Mouse (Mus musculus) ES-E14 (cell line): ENCODE data around the gene Hist1h3b. TPM values are rescaled to one million over a fixed set of nuclear protein-coding genes. Genes with fewer than 3 reads are reported as not detected.
A peak's percentile ranks its signal among the peaks of the same experiment; 100 is the strongest.

Experiments
- DNase-seq: peaks from one replicate; pipeline ENCODE4 v3.0.0-alpha.2; 2013; ENCODE audit warnings: low read depth, low spot score
- H3K27ac ChIP-seq: 2 replicates; pipeline ENCODE4 v1.5.1; 2012; ENCODE audit warnings: low read depth, mild to moderate bottlenecking, low read length, moderate library complexity, mixed read lengths; ENCODE audit not compliant: poor library complexity, insufficient read depth, severe bottlenecking
- H3K36me3 ChIP-seq: 2 replicates; pipeline ENCODE4 v1.6.1; 2012; ENCODE audit warnings: mild to moderate bottlenecking, low read length, moderate library complexity, mixed read lengths; ENCODE audit not compliant: control insufficient read depth, poor library complexity, insufficient read depth, severe bottlenecking
- H3K4me1 ChIP-seq, 2 experiments: fragments of 150-350 bp in 1 of 2; sonication (generic) in 1 of 2; 2 replicates each; pipeline ENCODE4 v1.6.1; 2012; ENCODE audit warnings: low read length in 2 of 2, mild to moderate bottlenecking in 1 of 2, mixed read lengths in 1 of 2; ENCODE audit not compliant: control insufficient read depth in 2 of 2, insufficient read depth in 2 of 2, poor library complexity in 1 of 2
- H3K4me3 ChIP-seq, 2 experiments: fragments of 150-350 bp in 1 of 2; sonication (generic) in 1 of 2; 2 replicates each; pipeline ENCODE4 v1.5.1; 2012; ENCODE audit warnings: low read length in 2 of 2, low read depth in 1 of 2, mild to moderate bottlenecking in 1 of 2, mixed read lengths in 1 of 2; ENCODE audit not compliant: insufficient read depth in 1 of 2, poor library complexity in 1 of 2, severe bottlenecking in 1 of 2
- H3K9ac ChIP-seq: 2 replicates; pipeline ENCODE4 v1.6.1; 2012; ENCODE audit warnings: low read depth, mild to moderate bottlenecking, low read length, mixed read lengths; ENCODE audit not compliant: poor library complexity, insufficient read depth, severe bottlenecking
- H3K9me3 ChIP-seq: fragments of 150-350 bp; sonication (generic); 2 replicates; pipeline ENCODE4 v1.6.1; 2012; ENCODE audit warnings: low read depth, mild to moderate bottlenecking, low read length; ENCODE audit not compliant: control insufficient read depth, insufficient read depth
- CHD2 ChIP-seq: IDR thresholded peaks from 2 replicates; pipeline ENCODE4 v1.6.1; 2014; ENCODE audit warnings: mild to moderate bottlenecking, low read depth, low read length, inconsistent platforms
- HCFC1 ChIP-seq: IDR thresholded peaks from 2 replicates; pipeline ENCODE4 v1.6.1; 2012; ENCODE audit warnings: low read length, inconsistent platforms, borderline replicate concordance; ENCODE audit not compliant: insufficient read depth
- MAFK ChIP-seq: IDR thresholded peaks from 2 replicates; pipeline ENCODE4 v1.6.1; 2014; ENCODE audit warnings: mild to moderate bottlenecking, low read depth, low read length, inconsistent platforms; ENCODE audit not compliant: insufficient read depth
- ZC3H11A ChIP-seq: IDR thresholded peaks from 2 replicates; pipeline ENCODE4 v1.6.1; 2012; ENCODE audit warnings: low read depth, mild to moderate bottlenecking, inconsistent platforms, low read length, borderline replicate concordance
- ZNF384 ChIP-seq: IDR thresholded peaks from 2 replicates; pipeline ENCODE4 v1.6.1; 2012; ENCODE audit warnings: low read depth, low read length, inconsistent platforms
- in situ Hi-C, 2 experiments: fragments of 600-800 bp; cut with MboI; formaldehyde crosslinking; loops; one replicate each; pipeline ENCODE4 v1.15.1; 2025; ENCODE audit warnings: low sequenced_read_pairs in 2 of 2, inconsistent platforms in 1 of 2; ENCODE audit not compliant: unreplicated experiment in 2 of 2
- total RNA-seq: library from RNA; depleted of rRNA; stranded (reverse); fragments of 300-350 nt; gene quantifications from 2 replicates; pipeline ENCODE4 v1.2.3, GENCODE M21; 2012

Hist1h3b gene
- total RNA-seq, 1 experiment, result 954 TPM

- Histone ChIP-seq H3K36me3 (no peaks in the 10 kb centered on the region), H3K4me3 (peak overlapping the region in 1 of 2 experiments; percentile 32; a peak in 2 of 4 replicates), H3K4me1 (peaks cover 0 to 3% of the 10 kb centered on the region in 2 experiments; a peak in 2 of 4 replicates), H3K27ac (no peak overlapping the region; the same call in 1 of the 2 replicates), H3K9ac (peak overlapping the region; percentile 91; the same call in 1 of the 2 replicates), H3K9me3 (no peaks in the 10 kb centered on the region)
- DNase-seq, result no peak
- in situ Hi-C loops, result no loop called here
- no peak for TF ChIP-seq MAFK
- TF ChIP-seq ZNF384, result no peak
- no peak for TF ChIP-seq ZC3H11A
- TF ChIP-seq HCFC1, result no peak
- no peak for TF ChIP-seq CHD2
Observed at GRCm38 (mm10) chr13:23738041-23738440, 14.0 kb upstream of the Hist1h3b start.

- no peak for DNase-seq
- peak within 1 kb of the TSS; percentile 66 to 74 for H3K4me3 ChIP-seq
- H3K36me3 ChIP-seq, result no peaks in the 10 kb centered on the region
- peaks cover 0 to 3% of the 10 kb centered on the region in 2 experiments; a peak in 3 of 4 replicates for H3K4me1 ChIP-seq
- TF ChIP-seq HCFC1 (0 out of 2 replicates have a peak, but pooled peaks have one; percentile 45), CHD2 (no peak)
- peak within 1 kb of the TSS; percentile 91 for H3K9ac ChIP-seq
- no peaks in the 10 kb centered on the region for H3K9me3 ChIP-seq
- in situ Hi-C loops, result no loop called here
- H3K27ac ChIP-seq, result peak within 1 kb of the TSS; percentile 100
Observed at GRCm38 (mm10) chr13:23738677-23739068, 13.4 kb upstream of the Hist1h3b start, which contains the start of gene Hist1h1c. Gene Hist1h1c (plus strand): TSS chr13:23738808.

GRCm38 (mm10) chr13:23739069-23739921 is 12.8 kb upstream of the Hist1h3b start:
- H3K4me1 ChIP-seq, result peaks cover 0 to 3% of the 10 kb centered on the region in 2 experiments; a peak in 3 of 4 replicates
- in situ Hi-C loops, result no loop called here
- peak overlapping the region; percentile 66 to 74 for H3K4me3 ChIP-seq
- DNase-seq, result peak; percentile 93
- H3K9ac ChIP-seq, result peak overlapping the region; percentile 91
- no peaks in the 10 kb centered on the region for H3K36me3 ChIP-seq
- peak; percentile 68; the same call in 1 of the 2 replicates for TF ChIP-seq HCFC1
- peak; percentile 29; the same call in 1 of the 2 replicates for TF ChIP-seq CHD2
- no peak for TF ChIP-seq MAFK
- H3K27ac ChIP-seq, result peak overlapping the region; percentile 100
- H3K9me3 ChIP-seq, result no peaks in the 10 kb centered on the region

GRCm38 (mm10) chr13:23739922-23740252 is 12.2 kb upstream of the Hist1h3b start:
- peak overlapping the region; percentile 66 to 74 for H3K4me3 ChIP-seq
- no peak for DNase-seq
- in situ Hi-C loops, result loop anchor here in 1 of 2 experiments (5.0 to 10.0 kb wide), 3 partner anchors 48 to 1705 kb away; partner anchors contain the start of genes Hist1h1d, Hist1h2ah, Hist1h2bk and Hist1h4f
- no peaks in the 10 kb centered on the region for H3K9me3 ChIP-seq
- no peak for TF ChIP-seq HCFC1
- no peak for TF ChIP-seq ZNF384
- no peak for TF ChIP-seq MAFK
- TF ChIP-seq ZC3H11A, result no peak
- no peak for TF ChIP-seq CHD2
- peak overlapping the region; percentile 91 for H3K9ac ChIP-seq
- no peaks in the 10 kb centered on the region for H3K36me3 ChIP-seq
- peaks cover 0 to 3% of the 10 kb centered on the region in 2 experiments; a peak in 3 of 4 replicates for H3K4me1 ChIP-seq
- H3K27ac ChIP-seq, result peak overlapping the region; percentile 100
